37 mouse cellular contexts compared by ENCODE assay signal in genomic region chr17:42364716-42365115, GRCm38 (mm10). TPM values are rescaled to one million over a fixed set of nuclear protein-coding genes. Genes with fewer than 3 reads are reported as not detected.
"Had no signal": no experiment of that assay in that cellular context is flagged by ENCODE, and none has a peak within 500 bp of the region (broad histone marks: within the 10 kb centered on the region; RNA-seq: fewer than 3 reads in every experiment).

No protein-coding gene starts in this region.

- H3K4me3 ChIP-seq: heart, embryonic 10.5 days; heart, embryonic 12.5 days; heart, embryonic 13.5 days; heart, embryonic 15.5 days; hindbrain, embryonic 10.5 days; hindbrain, embryonic 12.5 days; hindbrain, embryonic 13.5 days; hindbrain, embryonic 15.5 days; intestine, embryonic 15.5 days; kidney, embryonic 15.5 days; layer of hippocampus, adult 2 months; left cerebral cortex, adult 2 months had no signal

- H3K4me1 ChIP-seq: heart, embryonic 10.5 days; heart, embryonic 12.5 days; heart, embryonic 13.5 days; heart, embryonic 15.5 days; hindbrain, embryonic 10.5 days; hindbrain, embryonic 12.5 days; hindbrain, embryonic 13.5 days; hindbrain, embryonic 15.5 days; intestine, embryonic 15.5 days; kidney, embryonic 15.5 days had no signal

- H3K27me3 ChIP-seq: heart, embryonic 12.5 days; heart, embryonic 13.5 days; heart, embryonic 15.5 days; hindbrain, embryonic 12.5 days; hindbrain, embryonic 13.5 days; hindbrain, embryonic 15.5 days; intestine, embryonic 15.5 days; kidney, embryonic 15.5 days had no signal

- H3K4me2 ChIP-seq: heart, embryonic 11.5 days; heart, embryonic 12.5 days; heart, embryonic 13.5 days; heart, embryonic 15.5 days; hindbrain, embryonic 12.5 days; hindbrain, embryonic 13.5 days; hindbrain, embryonic 14.5 days; hindbrain, embryonic 15.5 days; intestine, embryonic 15.5 days; kidney, embryonic 15.5 days had no signal

- ATAC-seq: hindbrain, embryonic 16.5 days; hindbrain, postnatal 0 days; inflammation-experienced regulatory T-cells, adult 6 months; intestine, embryonic 15.5 days; intestine, embryonic 16.5 days; intestine, postnatal 0 days had no signal

- DNase-seq: heart, postnatal 10 days; heart, postnatal 14 days; heart, postnatal 36 days; heart, postnatal 4 days; kidney, adult 11 months; kidney, adult 18-20 months; kidney, adult 2 months; kidney, adult 8-10 months; kidney, adult 9 months; kidney, postnatal 10 days; kidney, postnatal 14 days; kidney, postnatal 25 days; kidney, postnatal 36 days; kidney, postnatal 4 days; layer of hippocampus, adult 9-11 months; layer of hippocampus, postnatal 36 days had no signal

- H3K9me3 ChIP-seq: heart, embryonic 10.5 days; heart, embryonic 12.5 days; heart, embryonic 13.5 days; heart, embryonic 15.5 days; hindbrain, embryonic 10.5 days; hindbrain, embryonic 12.5 days; hindbrain, embryonic 13.5 days; hindbrain, embryonic 15.5 days; intestine, embryonic 15.5 days; kidney, embryonic 15.5 days had no signal

- H3K36me3 ChIP-seq: heart, embryonic 10.5 days; heart, embryonic 12.5 days; heart, embryonic 13.5 days; heart, embryonic 15.5 days; hindbrain, embryonic 10.5 days; hindbrain, embryonic 12.5 days; hindbrain, embryonic 13.5 days; hindbrain, embryonic 15.5 days; intestine, embryonic 15.5 days; kidney, embryonic 15.5 days had no signal

- H3K9ac ChIP-seq: heart, embryonic 12.5 days; heart, embryonic 13.5 days; heart, embryonic 15.5 days; hindbrain, embryonic 12.5 days; hindbrain, embryonic 13.5 days; hindbrain, embryonic 14.5 days; hindbrain, embryonic 15.5 days; intestine, embryonic 15.5 days; kidney, embryonic 15.5 days had no signal

- H3K27ac ChIP-seq: heart, embryonic 10.5 days; heart, embryonic 13.5 days; heart, embryonic 15.5 days; hindbrain, embryonic 10.5 days; hindbrain, embryonic 12.5 days; hindbrain, embryonic 13.5 days; hindbrain, embryonic 14.5 days; hindbrain, embryonic 15.5 days; hindbrain, postnatal 0 days; intestine, embryonic 15.5 days; kidney, embryonic 15.5 days; kidney, postnatal 0 days; layer of hippocampus, adult 2 months; left cerebral cortex, adult 2 months had no signal

RNA-seq across cellular contexts. Expression of gene Ptchd4, which starts 49.0 kb away (rescaled TPM):
- polyA plus RNA-seq: heart, postnatal 0 days; inflammation-experienced regulatory T-cells, adult 6 months had no signal
